Mouse (Mus musculus): ENCODE measurements around the gene Creb5. TPM values are rescaled to one million over a fixed set of nuclear protein-coding genes. Genes with fewer than 3 reads are reported as not detected.
A peak's percentile ranks its signal among the peaks of the same experiment; 100 is the strongest.

Creb5 gene
- polyA plus RNA-seq, 1 experiment from 2014 or later, result 3.2 TPM

GRCm38 (mm10) chr6:53461775-53462770 lies 175.0 kb downstream of the Creb5 start:
- Histone ChIP-seq H3K36me3 (ENCODE audit: control insufficient read depth, insufficient read depth, low read length) (no peaks in the 10 kb centered on the region), H3K27ac (ENCODE audit: low read depth, low read length) (no peak overlapping the region), H3K4me2 (ENCODE audit: low read length) (no peak overlapping the region), H3K9me3 (ENCODE audit: control insufficient read depth, low read length) (no peaks in the 10 kb centered on the region), H3K27me3 (replicated peaks; ENCODE audit: control insufficient read depth, insufficient read depth, low read length) (no peaks in the 10 kb centered on the region), H3K4me3 (ENCODE audit: low read length) (no peak overlapping the region), H3K9ac (ENCODE audit: low read depth, low read length) (no peak overlapping the region), H3K4me1 (ENCODE audit: control insufficient read depth, insufficient read depth, low read depth, low read length) (no peaks in the 10 kb centered on the region)
- ATAC-seq, result 0 out of 2 replicates have a peak, but pooled peaks have one; percentile 30
- WGBS, result 56% methylated on average over 12 of the region's 12 CpGs

- no peak for ATAC-seq
- H3K4me3 ChIP-seq (ENCODE audit: low read length), result no peak overlapping the region
- H3K4me1 ChIP-seq (ENCODE audit: control insufficient read depth, insufficient read depth, low read depth, low read length), result no peaks in the 10 kb centered on the region
- H3K27me3 ChIP-seq (replicated peaks; ENCODE audit: control insufficient read depth, insufficient read depth, low read length), result no peaks in the 10 kb centered on the region
- H3K36me3 ChIP-seq (ENCODE audit: control insufficient read depth, insufficient read depth, low read length), result no peaks in the 10 kb centered on the region
- H3K9ac ChIP-seq (ENCODE audit: low read depth, low read length), result no peak overlapping the region
- no peak overlapping the region for H3K4me2 ChIP-seq (ENCODE audit: low read length)
- H3K9me3 ChIP-seq (ENCODE audit: control insufficient read depth, low read length), result no peaks in the 10 kb centered on the region
- whole genome bisulfite sequencing, result 60% methylated on average over 7 of the region's 7 CpGs
- H3K27ac ChIP-seq (ENCODE audit: low read depth, low read length), result no peak overlapping the region
Measured at GRCm38 (mm10) chr6:53462802-53463201, 175.7 kb downstream of the Creb5 start.

- H3K9ac ChIP-seq (ENCODE audit: low read depth, low read length), result no peak overlapping the region
- H3K27ac ChIP-seq (ENCODE audit: low read depth, low read length), result no peak overlapping the region
- WGBS, result 67% methylated on average over 6 of the region's 6 CpGs
- no peaks in the 10 kb centered on the region for H3K36me3 ChIP-seq (ENCODE audit: control insufficient read depth, insufficient read depth, low read length)
- no peaks in the 10 kb centered on the region for H3K4me1 ChIP-seq (ENCODE audit: control insufficient read depth, insufficient read depth, low read depth, low read length)
- no peak overlapping the region for H3K4me2 ChIP-seq (ENCODE audit: low read length)
- no peaks in the 10 kb centered on the region for H3K9me3 ChIP-seq (ENCODE audit: control insufficient read depth, low read length)
- H3K4me3 ChIP-seq (ENCODE audit: low read length), result no peak overlapping the region
- no peaks in the 10 kb centered on the region for H3K27me3 ChIP-seq (replicated peaks; ENCODE audit: control insufficient read depth, insufficient read depth, low read length)
- no peak for ATAC-seq
Measured at GRCm38 (mm10) chr6:53463261-53463813, 176.3 kb downstream of the Creb5 start.

- Histone ChIP-seq H3K27me3 (replicated peaks; ENCODE audit: control insufficient read depth, insufficient read depth, low read length) (no peaks in the 10 kb centered on the region), H3K36me3 (ENCODE audit: control insufficient read depth, insufficient read depth, low read length) (no peaks in the 10 kb centered on the region), H3K4me1 (ENCODE audit: control insufficient read depth, insufficient read depth, low read depth, low read length) (no peaks in the 10 kb centered on the region), H3K9ac (ENCODE audit: low read depth, low read length) (no peak overlapping the region), H3K4me2 (ENCODE audit: low read length) (no peak overlapping the region), H3K4me3 (ENCODE audit: low read length) (no peak overlapping the region), H3K27ac (ENCODE audit: low read depth, low read length) (no peak overlapping the region), H3K9me3 (ENCODE audit: control insufficient read depth, low read length) (no peaks in the 10 kb centered on the region)
- WGBS, result 84% methylated on average over 4 of the region's 4 CpGs
- no peak for ATAC-seq
Measured at GRCm38 (mm10) chr6:53469204-53469603, 182.1 kb downstream of the Creb5 start.

- Histone ChIP-seq H3K9ac (ENCODE audit: low read depth, low read length) (no peak overlapping the region), H3K9me3 (ENCODE audit: control insufficient read depth, low read length) (no peaks in the 10 kb centered on the region), H3K4me2 (ENCODE audit: low read length) (no peak overlapping the region), H3K27me3 (replicated peaks; ENCODE audit: control insufficient read depth, insufficient read depth, low read length) (no peaks in the 10 kb centered on the region), H3K36me3 (ENCODE audit: control insufficient read depth, insufficient read depth, low read length) (no peaks in the 10 kb centered on the region), H3K27ac (ENCODE audit: low read depth, low read length) (no peak overlapping the region), H3K4me3 (ENCODE audit: low read length) (no peak overlapping the region), H3K4me1 (ENCODE audit: control insufficient read depth, insufficient read depth, low read depth, low read length) (no peaks in the 10 kb centered on the region)
- WGBS, result 85% methylated on average over 2 of the region's 2 CpGs
- ATAC-seq, result no peak
Measured at GRCm38 (mm10) chr6:53469703-53470102, 182.6 kb downstream of the Creb5 start.

GRCm38 (mm10) chr6:53470559-53470958 lies 183.5 kb downstream of the Creb5 start:
- no peak overlapping the region for H3K4me3 ChIP-seq (ENCODE audit: low read length)
- H3K9ac ChIP-seq (ENCODE audit: low read depth, low read length), result no peak overlapping the region
- H3K27ac ChIP-seq (ENCODE audit: low read depth, low read length), result no peak overlapping the region
- H3K4me1 ChIP-seq (ENCODE audit: control insufficient read depth, insufficient read depth, low read depth, low read length), result no peaks in the 10 kb centered on the region
- H3K27me3 ChIP-seq (replicated peaks; ENCODE audit: control insufficient read depth, insufficient read depth, low read length), result no peaks in the 10 kb centered on the region
- H3K4me2 ChIP-seq (ENCODE audit: low read length), result no peak overlapping the region
- ATAC-seq, result no peak
- no peaks in the 10 kb centered on the region for H3K9me3 ChIP-seq (ENCODE audit: control insufficient read depth, low read length)
- H3K36me3 ChIP-seq (ENCODE audit: control insufficient read depth, insufficient read depth, low read length), result no peaks in the 10 kb centered on the region
- 32% methylated on average over 8 of the region's 8 CpGs for WGBS

GRCm38 (mm10) chr6:53470999-53471591 lies 184.0 kb downstream of the Creb5 start:
- 79% methylated on average over 9 of the region's 9 CpGs for WGBS
- no peak for ATAC-seq

GRCm38 (mm10) chr6:53472751-53473150 lies 185.7 kb downstream of the Creb5 start:
- no peak overlapping the region for H3K4me2 ChIP-seq (ENCODE audit: low read length)
- no peak for ATAC-seq
- H3K9me3 ChIP-seq (ENCODE audit: control insufficient read depth, low read length), result no peaks in the 10 kb centered on the region
- H3K27ac ChIP-seq (ENCODE audit: low read depth, low read length), result no peak overlapping the region
- no peak overlapping the region for H3K4me3 ChIP-seq (ENCODE audit: low read length)
- H3K27me3 ChIP-seq (replicated peaks; ENCODE audit: control insufficient read depth, insufficient read depth, low read length), result no peaks in the 10 kb centered on the region
- no peak overlapping the region for H3K9ac ChIP-seq (ENCODE audit: low read depth, low read length)
- no peaks in the 10 kb centered on the region for H3K4me1 ChIP-seq (ENCODE audit: control insufficient read depth, insufficient read depth, low read depth, low read length)
- no peaks in the 10 kb centered on the region for H3K36me3 ChIP-seq (ENCODE audit: control insufficient read depth, insufficient read depth, low read length)
- WGBS, result 91% methylated on average over 7 of the region's 7 CpGs

More at GRCm38 (mm10) chr6:53470999-53471591, 184.0 kb downstream of the Creb5 start:
- no peaks in the 10 kb centered on the region for H3K9me3 ChIP-seq (ENCODE audit: control insufficient read depth, low read length)
- no peak overlapping the region for H3K27ac ChIP-seq (ENCODE audit: low read depth, low read length)
- no peaks in the 10 kb centered on the region for H3K27me3 ChIP-seq (replicated peaks; ENCODE audit: control insufficient read depth, insufficient read depth, low read length)
- no peak overlapping the region for H3K4me3 ChIP-seq (ENCODE audit: low read length)
- H3K4me1 ChIP-seq (ENCODE audit: control insufficient read depth, insufficient read depth, low read depth, low read length), result no peaks in the 10 kb centered on the region
- no peak overlapping the region for H3K4me2 ChIP-seq (ENCODE audit: low read length)
- no peaks in the 10 kb centered on the region for H3K36me3 ChIP-seq (ENCODE audit: control insufficient read depth, insufficient read depth, low read length)
- no peak overlapping the region for H3K9ac ChIP-seq (ENCODE audit: low read depth, low read length)

GRCm38 (mm10) chr6:53477501-53477900 lies 190.4 kb downstream of the Creb5 start:
- 90% methylated on average over 5 of the region's 5 CpGs for WGBS
- no peak overlapping the region for H3K9ac ChIP-seq (ENCODE audit: low read depth, low read length)
- no peak overlapping the region for H3K4me3 ChIP-seq (ENCODE audit: low read length)
- no peak for ATAC-seq
- no peak overlapping the region for H3K27ac ChIP-seq (ENCODE audit: low read depth, low read length)
- no peaks in the 10 kb centered on the region for H3K36me3 ChIP-seq (ENCODE audit: control insufficient read depth, insufficient read depth, low read length)
- no peaks in the 10 kb centered on the region for H3K27me3 ChIP-seq (replicated peaks; ENCODE audit: control insufficient read depth, insufficient read depth, low read length)
- no peaks in the 10 kb centered on the region for H3K9me3 ChIP-seq (ENCODE audit: control insufficient read depth, low read length)
- no peak overlapping the region for H3K4me2 ChIP-seq (ENCODE audit: low read length)
- H3K4me1 ChIP-seq (ENCODE audit: control insufficient read depth, insufficient read depth, low read depth, low read length), result no peaks in the 10 kb centered on the region

All from hindbrain, embryonic 16.5 days (tissue).